Mouse (Mus musculus) MEL (cell line): ENCODE data around the gene Iqcd.

Source experiments
- ETS1 ChIP-seq: IDR thresholded peaks from 2 replicates; pipeline ENCODE4 v1.6.1; 2012; ENCODE audit warnings: low read depth, mild to moderate bottlenecking, inconsistent platforms, low read length, improper control_type of control experiment, moderate library complexity
- HCFC1 ChIP-seq: IDR thresholded peaks from 2 replicates; pipeline ENCODE4 v1.6.1; 2012; ENCODE audit warnings: low read depth, mild to moderate bottlenecking, inconsistent platforms, low read length, improper control_type of control experiment, moderate library complexity
- NRF1 ChIP-seq: IDR thresholded peaks from 2 replicates; pipeline ENCODE4 v1.6.1; 2014; ENCODE audit warnings: low read depth, mild to moderate bottlenecking, inconsistent platforms, low read length, improper control_type of control experiment, moderate library complexity; ENCODE audit not compliant: poor library complexity, insufficient read depth, severe bottlenecking
- SMC3 ChIP-seq: IDR thresholded peaks from 2 replicates; pipeline ENCODE4 v1.6.1; 2011; ENCODE audit warnings: low read depth, low read length, improper control_type of control experiment

- TF ChIP-seq NRF1: no peak
- TF ChIP-seq ETS1: no peak
- TF ChIP-seq HCFC1: no peak
- TF ChIP-seq SMC3: no peak
Observed at GRCm38 (mm10) chr5:120624427-120624826, 35.6 kb downstream of the Iqcd start.
